Mouse (Mus musculus) G1E (cell line): ENCODE measurements around the gene Slc44a4. TPM values are rescaled to one million over a fixed set of nuclear protein-coding genes. Genes with fewer than 3 reads are reported as not detected.

Source experiments
- ATAC-seq: 2 replicates; pipeline ENCODE4 v1.8.0; 2016; ENCODE audit warnings: mild to moderate bottlenecking; ENCODE audit not compliant: insufficient number of reproducible peaks, poor library complexity, low FRiP score, severe bottlenecking; ENCODE audit errors: extremely low read depth
- DNase-seq: peaks from one replicate; pipeline ENCODE4 v3.0.0; 2012; ENCODE audit warnings: low spot score
- H3K27me3 ChIP-seq: 2 replicates; pipeline ENCODE4 v1.6.1; 2012; ENCODE audit warnings: mild to moderate bottlenecking, low read length, inconsistent platforms; ENCODE audit not compliant: insufficient read depth
- H3K36me3 ChIP-seq: replicated peaks from 2 replicates; pipeline ENCODE3; 2012; ENCODE audit warnings: mild to moderate bottlenecking, inconsistent platforms
- H3K4me1 ChIP-seq: 2 replicates; pipeline ENCODE4 v1.6.1; 2012; ENCODE audit warnings: low read depth, low read length, inconsistent platforms, mixed read lengths; ENCODE audit not compliant: insufficient read depth
- H3K4me3 ChIP-seq: 2 replicates; pipeline ENCODE4 v1.5.1; 2012; ENCODE audit warnings: low read depth, mild to moderate bottlenecking, inconsistent platforms, low read length, moderate library complexity, mixed read lengths
- H3K9me3 ChIP-seq: replicated peaks from 2 replicates; pipeline ENCODE4 v1.6.1; 2012; ENCODE audit warnings: inconsistent platforms
- CTCF ChIP-seq: IDR thresholded peaks from 2 replicates; pipeline ENCODE4 v1.5.1; 2012; ENCODE audit warnings: low read depth, low read length, inconsistent platforms, mixed read lengths
- GATA1 ChIP-seq: IDR thresholded peaks from 2 replicates; pipeline ENCODE4 v1.6.1; 2012; ENCODE audit warnings: borderline replicate concordance, low read length, inconsistent platforms, mixed read lengths
- GATA2 ChIP-seq: IDR thresholded peaks from 2 replicates; pipeline ENCODE4 v1.6.1; 2012; ENCODE audit warnings: low read depth, low read length, inconsistent platforms, borderline replicate concordance
- POLR2AphosphoS5 ChIP-seq: IDR thresholded peaks from 2 replicates; pipeline ENCODE4 v1.6.1; 2012; ENCODE audit warnings: low read depth, low read length, inconsistent platforms; ENCODE audit not compliant: insufficient replicate concordance
- TAL1 ChIP-seq: conservative IDR thresholded peaks from 2 replicates; pipeline ENCODE4 v1.6.1; 2012; ENCODE audit warnings: low read depth, low read length, inconsistent platforms, mixed read lengths
- polyA plus RNA-seq: library from polyadenylated mRNA; stranded (reverse); fragments of >175 nt; gene quantifications from 2 replicates; pipeline ENCODE4 v1.2.3, GENCODE M21; 2012
- total RNA-seq, 2 experiments: library from RNA; stranded (forward) in 1 of 2; stranded (reverse) in 1 of 2; fragments of 200-1000 nt in 1 of 2; fragments of >200 nt in 1 of 2; fragmentation: Nextera tagmentation in 1 of 2; gene quantifications; 2 replicates each; pipeline ENCODE4 v1.2.3; 2014 to 2017

Slc44a4 gene
- total RNA-seq (2014; fragmentation: Nextera tagmentation): not detected in 2 replicates
- 0.06 TPM in 1 of 2 replicates, not detected in the other for total RNA-seq (2017)
- not detected in 2 replicates for polyA plus RNA-seq

- DNase-seq (no peak), ATAC-seq (no peak)
- TF ChIP-seq TAL1: no peak
- TF ChIP-seq GATA1: no peak
- Histone ChIP-seq H3K4me1 (peaks cover 27% of the 10 kb centered on the region), H3K36me3 (peaks cover 56% of the 10 kb centered on the region), H3K4me3 (no peak within 1 kb of the TSS), H3K27me3 (no peaks in the 10 kb centered on the region; the same call in 1 of the 2 replicates), H3K9me3 (no peaks in the 10 kb centered on the region)
These were observed at the start of gene Slc44a4 for GRCm38 (mm10) chr17:34913930-34914665. Gene Slc44a4, plus strand, starts transcription at chr17:34914466.

- ATAC-seq: no peak
- DNase-seq: no peak
- TF ChIP-seq POLR2AphosphoS5 (no peak), CTCF (no peak), GATA1 (no peak), TAL1 (no peak), GATA2 (no peak)
- no peak overlapping the region for H3K4me3 ChIP-seq
- no peaks in the 10 kb centered on the region for H3K36me3 ChIP-seq
- H3K27me3 ChIP-seq: peaks cover 45% of the 10 kb centered on the region
- no peaks in the 10 kb centered on the region for H3K9me3 ChIP-seq
- peaks cover 4% of the 10 kb centered on the region; the same call in 1 of the 2 replicates for H3K4me1 ChIP-seq
These were observed 48.3 kb upstream of the Slc44a4 start for GRCm38 (mm10) chr17:34865981-34866380.

DNA sequence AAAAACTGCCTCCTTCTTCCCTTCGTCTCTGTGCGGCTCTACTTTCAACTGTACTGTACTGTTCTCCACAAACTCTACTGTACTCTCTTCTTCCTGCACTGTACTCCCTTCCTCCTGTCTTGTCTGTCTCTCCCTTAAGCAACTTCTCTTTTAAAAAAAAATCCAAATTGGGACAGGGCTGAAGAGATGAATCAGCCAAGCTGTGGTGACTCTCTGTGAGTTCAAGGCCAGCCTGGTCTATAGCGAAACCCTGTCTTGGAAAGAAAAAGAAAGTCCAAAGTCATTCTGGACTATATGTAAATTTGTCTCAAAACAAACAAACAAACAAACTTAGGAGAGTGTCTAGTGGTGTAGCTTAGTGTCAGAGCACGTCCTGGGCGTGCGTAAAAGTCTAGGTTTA is 39.9 kb upstream of the Slc44a4 start:
- Histone ChIP-seq H3K9me3 (no peaks in the 10 kb centered on the region), H3K4me3 (no peak overlapping the region), H3K27me3 (peaks cover 23% of the 10 kb centered on the region), H3K36me3 (no peaks in the 10 kb centered on the region), H3K4me1 (no peaks in the 10 kb centered on the region)
- ATAC-seq: no peak
- TF ChIP-seq TAL1: no peak
- no peak for TF ChIP-seq POLR2AphosphoS5
- no peak for TF ChIP-seq GATA1
- no peak for DNase-seq

- DNase-seq: no peak
These were observed 34.9 kb upstream of the Slc44a4 start, which contains the start of gene Zbtb12 for GRCm38 (mm10) chr17:34879336-34879879. Gene Zbtb12, plus strand, starts transcription at chr17:34879483.

DNA sequence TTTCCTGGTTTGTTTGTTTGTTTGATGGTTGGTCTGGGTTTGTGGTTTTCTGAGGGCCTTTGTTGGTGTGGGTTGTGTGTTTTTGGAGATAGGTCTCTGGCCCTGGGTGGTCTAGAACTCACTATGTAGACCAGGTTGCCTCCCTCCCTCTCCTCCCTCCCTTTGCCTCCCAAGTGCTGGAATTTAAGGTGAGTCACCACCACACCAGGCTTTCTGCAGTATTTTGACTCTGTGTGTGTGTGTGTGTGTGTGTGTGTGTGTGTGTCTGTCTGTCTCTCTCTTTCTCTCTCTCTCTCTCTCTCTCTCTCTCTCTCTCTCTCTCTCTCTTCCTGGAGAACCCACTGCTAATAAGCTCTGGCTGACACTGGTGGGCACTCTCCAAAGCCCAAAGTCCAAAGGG is 33.1 kb upstream of the Slc44a4 start:
- no peaks in the 10 kb centered on the region for H3K36me3 ChIP-seq
- no peak for ATAC-seq
- no peaks in the 10 kb centered on the region for H3K9me3 ChIP-seq
- H3K4me3 ChIP-seq: no peak overlapping the region
- peaks cover 49% of the 10 kb centered on the region for H3K4me1 ChIP-seq
- TF ChIP-seq GATA2: no peak
- DNase-seq: no peak
- H3K27me3 ChIP-seq: peaks cover 10% of the 10 kb centered on the region

More at GRCm38 (mm10) chr17:34879336-34879879, 34.9 kb upstream of the Slc44a4 start, which contains the start of gene Zbtb12:
- no peaks in the 10 kb centered on the region for H3K9me3 ChIP-seq
- peaks cover 14% of the 10 kb centered on the region for H3K27me3 ChIP-seq
- no peak for TF ChIP-seq POLR2AphosphoS5
- TF ChIP-seq TAL1: no peak
- no peak for TF ChIP-seq GATA2
- no peak for TF ChIP-seq CTCF
- TF ChIP-seq GATA1: no peak
- no peak for ATAC-seq
- no peak within 1 kb of the TSS; the same call in 1 of the 2 replicates for H3K4me3 ChIP-seq
- no peaks in the 10 kb centered on the region for H3K36me3 ChIP-seq
- H3K4me1 ChIP-seq: peaks cover 32% of the 10 kb centered on the region

DNA sequence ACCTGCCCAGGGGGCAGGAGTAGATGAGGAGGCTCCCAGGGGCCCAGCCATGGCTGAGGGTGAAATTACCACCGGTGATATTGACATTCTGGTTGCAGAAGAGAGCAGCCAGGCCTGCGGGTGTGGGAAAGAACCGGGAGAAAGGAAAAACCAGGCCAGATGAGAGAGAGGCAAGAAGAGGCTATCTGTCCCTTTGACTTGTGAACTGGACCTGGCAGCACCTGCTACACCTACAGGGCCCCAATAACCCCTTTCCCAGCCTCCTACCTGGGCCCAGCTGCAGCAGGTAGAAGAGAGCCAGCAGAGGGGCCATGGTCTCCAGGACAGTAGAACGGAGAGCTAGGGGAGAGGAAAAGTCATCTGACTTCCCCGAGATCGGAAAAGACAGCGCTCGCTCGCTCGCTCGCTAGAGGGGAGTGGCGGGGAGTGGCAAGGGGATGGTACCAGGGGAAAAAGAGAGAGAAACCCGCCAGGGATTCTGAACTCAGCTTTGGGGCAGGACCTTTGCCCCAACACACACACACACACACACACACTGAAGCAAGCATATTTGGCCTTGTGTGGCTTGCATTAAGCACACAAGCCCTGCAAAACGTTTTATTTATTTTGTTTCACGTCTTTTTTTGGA is 32.5 kb upstream of the Slc44a4 start, which contains the start of gene Gm20547:
Gm20547 (minus strand) TSS at position 360 of the 628 bp plus-strand sequence.
- Histone ChIP-seq H3K27me3 (peaks cover 5% of the 10 kb centered on the region), H3K36me3 (no peaks in the 10 kb centered on the region), H3K4me1 (peaks cover 55% of the 10 kb centered on the region), H3K9me3 (no peaks in the 10 kb centered on the region), H3K4me3 (no peak within 1 kb of the TSS)
- DNase-seq (no peak), ATAC-seq (no peak)
- no peak for TF ChIP-seq POLR2AphosphoS5
- TF ChIP-seq TAL1: no peak
- no peak for TF ChIP-seq GATA1
- no peak for TF ChIP-seq CTCF
- no peak for TF ChIP-seq GATA2
